Mouse (Mus musculus) urinary bladder, postnatal 25 days (tissue): ENCODE results near the gene Bcl2.
"Not testable (repeated sequence)": the region's sequence is repeated elsewhere in the genome, so short reads cannot be mapped to it uniquely, and the experiment has no call there.

Experiments used
- DNase-seq: peaks from one replicate; pipeline ENCODE4 v3.0.0; 2022; ENCODE audit warnings: low spot score

The Bcl2 gene

DNA sequence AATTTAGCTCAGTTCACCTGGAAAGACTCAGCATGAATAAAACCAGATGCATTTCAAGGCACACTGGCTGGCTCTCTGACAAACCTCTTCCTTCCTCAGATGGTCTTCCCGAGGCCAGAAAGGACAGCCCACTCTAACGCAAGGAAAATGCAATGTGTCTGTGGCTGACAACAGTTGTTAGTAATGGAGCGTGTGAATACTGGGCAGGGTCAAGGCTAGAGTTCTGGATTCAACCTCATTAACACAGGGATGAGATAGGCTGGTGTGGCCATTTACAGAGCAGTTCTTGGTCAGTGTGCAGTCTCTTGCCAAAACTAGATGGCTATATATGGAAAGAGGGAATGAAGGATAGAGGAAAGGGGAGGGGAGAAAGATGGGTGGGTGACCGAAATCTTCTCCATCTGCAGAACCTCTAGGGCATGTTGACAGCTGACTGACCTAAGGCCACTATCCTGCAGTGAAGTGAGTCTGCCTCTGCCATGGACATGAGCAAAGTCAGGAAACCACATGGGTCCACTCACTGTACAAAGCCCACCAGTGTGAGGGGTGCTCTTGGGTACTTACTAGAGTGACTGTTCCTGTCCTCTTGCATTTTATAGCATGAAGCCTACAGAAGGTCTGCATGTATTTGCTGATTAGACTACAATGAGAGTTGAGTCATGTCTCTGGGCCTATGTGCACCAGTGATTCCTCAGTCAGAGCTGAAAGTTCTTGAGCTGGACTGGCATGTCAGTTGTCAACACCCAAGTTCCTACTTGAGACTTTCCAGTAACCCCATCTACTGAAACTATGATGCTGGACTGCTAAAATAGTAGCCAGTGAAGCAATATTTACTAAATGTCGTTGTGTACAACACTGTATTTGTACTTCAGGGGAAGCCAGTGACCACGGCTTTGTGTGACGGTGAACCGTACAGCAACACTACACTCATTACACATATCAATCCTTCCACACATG lies 159.9 kb downstream of the Bcl2 start:
- no peak for DNase-seq

DNA sequence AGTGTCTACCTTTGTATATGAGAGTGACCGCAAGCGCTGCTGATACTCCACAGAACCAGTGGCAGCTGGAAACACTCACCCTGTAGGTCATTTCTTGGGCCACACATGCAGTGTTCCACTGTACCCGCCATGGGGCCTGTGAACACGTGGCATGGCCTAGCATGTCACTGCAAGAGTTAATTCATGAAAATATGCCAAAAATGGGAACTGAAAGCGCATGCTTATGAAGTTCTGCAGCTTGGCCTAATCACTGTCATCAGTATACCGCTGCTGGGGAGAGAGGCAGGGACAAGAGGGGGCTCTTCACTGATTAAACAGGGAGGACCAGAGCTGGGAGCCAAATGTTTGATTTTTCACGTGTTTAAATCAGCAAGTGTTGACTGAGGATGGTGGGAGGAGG lies 161.2 kb downstream of the Bcl2 start:
- DNase-seq, result no peak

DNA sequence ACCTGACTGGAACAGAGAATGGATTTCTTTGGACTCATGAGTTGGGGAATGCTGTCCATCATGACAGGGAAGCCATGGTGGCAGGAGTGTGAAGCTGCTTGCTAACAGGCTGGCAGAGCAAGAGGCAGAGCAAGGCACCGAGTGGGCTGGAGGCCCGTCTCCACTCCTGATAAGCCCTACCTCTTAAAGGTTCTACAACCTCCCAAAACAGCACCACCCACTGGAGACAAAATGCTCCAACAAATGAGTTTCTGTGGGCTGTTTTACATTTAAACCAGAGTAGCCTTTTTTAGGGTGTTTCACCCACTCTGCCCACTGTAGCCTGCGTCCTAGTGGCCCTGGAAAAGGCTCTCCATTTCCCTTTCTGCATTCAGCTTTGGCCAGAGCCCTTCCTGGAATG lies 163.5 kb downstream of the Bcl2 start:
- DNase-seq, result no peak

DNA sequence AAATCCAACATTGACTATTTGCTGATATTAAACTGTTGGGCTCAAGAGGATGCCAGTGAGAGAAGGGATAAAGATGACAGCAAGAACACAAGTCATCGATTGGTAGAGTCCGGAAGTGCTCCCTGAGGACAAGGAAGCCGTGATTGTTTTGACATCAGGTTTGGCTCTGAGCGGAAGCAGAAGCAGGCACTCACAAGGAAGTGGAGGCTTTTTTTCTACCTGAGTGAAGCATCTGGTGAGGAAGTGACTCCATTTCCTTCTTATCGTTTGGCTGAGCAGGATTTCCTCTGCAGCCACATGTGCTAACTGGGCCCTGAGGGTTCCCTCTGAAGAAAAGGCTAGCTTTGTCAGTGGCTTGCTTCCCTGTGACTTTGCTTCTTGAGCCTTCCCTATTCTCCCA lies 165.0 kb downstream of the Bcl2 start:
- no peak for DNase-seq

DNA sequence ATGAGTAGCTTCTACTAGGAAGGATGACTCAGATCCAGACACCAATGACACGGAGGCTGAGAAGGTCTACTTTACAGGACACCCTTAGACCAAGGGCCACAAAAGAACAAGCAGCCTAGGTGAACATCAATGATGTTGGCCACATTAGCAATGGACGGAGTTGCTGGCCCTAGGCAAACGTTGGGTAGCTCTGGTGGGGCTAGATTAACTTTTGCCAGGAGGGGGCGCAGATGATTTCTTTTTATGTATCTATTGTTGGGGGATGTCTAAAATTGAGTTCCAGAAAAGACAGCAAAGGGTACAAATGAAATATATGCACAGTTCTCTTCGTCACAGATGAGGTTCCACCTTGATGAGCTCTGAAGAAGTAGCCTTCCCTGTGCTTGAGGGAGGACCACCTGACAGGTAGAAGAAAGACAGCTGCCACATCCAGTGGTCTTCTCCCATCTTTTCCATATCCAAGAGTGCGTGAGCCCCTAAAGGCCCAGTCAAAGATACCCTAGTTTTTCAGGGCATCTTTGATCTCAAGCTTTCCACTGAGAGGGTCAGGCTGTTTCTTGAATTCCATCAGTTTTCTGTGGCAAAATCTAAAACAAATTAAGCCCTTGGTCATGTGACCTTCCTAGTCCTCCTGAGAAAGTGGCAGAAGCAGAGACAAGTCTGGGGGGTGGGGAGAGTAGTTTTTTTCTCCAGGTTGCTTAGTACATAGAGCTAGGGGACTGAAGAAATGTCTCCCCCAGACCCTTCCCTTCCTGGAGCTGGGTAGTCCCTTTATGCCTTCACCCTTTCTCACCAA lies 169.1 kb downstream of the Bcl2 start:
- DNase-seq, result peak; percentile 49

DNA sequence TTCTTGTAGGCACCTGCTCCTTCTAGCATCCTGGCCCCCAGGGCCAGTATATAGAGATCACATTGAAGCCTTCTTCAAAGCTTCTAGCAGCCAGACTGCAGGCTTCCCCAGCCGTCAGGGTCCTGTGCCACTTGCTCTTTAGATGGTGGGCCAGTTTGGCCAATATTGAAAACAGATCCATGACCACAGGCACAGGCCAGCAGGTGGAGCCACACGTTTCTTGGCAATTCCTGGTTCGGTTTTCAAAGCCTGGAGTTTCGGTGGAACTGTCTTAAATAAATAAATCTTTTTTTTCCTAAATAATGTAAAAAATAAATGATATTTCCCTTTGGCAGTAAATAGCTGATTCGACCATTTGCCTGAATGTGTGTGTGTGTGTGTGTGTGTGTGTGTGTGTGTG lies 171.3 kb downstream of the Bcl2 start:
- DNase-seq, result peak; percentile 29

DNA sequence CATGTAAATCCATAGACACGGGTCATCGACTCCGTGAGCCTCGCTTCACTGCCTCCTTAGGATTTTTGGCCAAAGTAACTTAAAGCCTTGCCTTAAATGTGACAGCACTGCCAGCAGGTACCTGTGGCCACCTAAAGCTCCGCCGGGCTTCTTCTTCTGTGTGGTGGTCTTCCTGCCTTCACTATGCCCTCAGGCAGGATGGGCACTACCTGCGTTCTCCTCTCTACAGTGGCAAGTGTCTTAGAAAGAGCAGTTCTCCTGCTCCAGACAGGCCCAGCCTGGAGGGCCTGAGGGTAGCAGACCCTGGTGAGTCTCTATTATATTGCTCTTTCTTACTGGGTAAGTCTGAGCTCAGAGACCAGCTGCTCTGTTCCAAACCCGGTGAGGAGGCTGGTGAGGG lies 172.2 kb downstream of the Bcl2 start:
- DNase-seq, result no peak

DNA sequence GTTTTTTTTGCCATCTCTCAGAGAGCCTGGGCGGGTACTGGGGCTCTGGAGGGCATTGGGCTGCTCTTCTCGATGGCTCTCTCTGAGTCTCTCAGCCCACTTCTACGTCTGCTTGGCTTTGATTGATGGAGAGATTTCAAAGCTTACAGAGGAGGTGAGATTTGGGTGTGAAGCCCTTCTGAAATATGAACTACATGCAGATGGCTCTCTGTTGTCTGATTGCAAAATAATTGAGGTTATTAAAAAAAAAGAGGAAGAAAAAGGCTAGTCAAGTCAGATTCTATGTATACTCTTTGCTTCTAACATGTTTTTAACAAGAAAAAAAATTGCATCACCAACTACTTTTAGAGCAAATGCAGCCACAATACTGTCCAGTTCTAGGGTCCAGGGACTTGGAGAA lies 173.9 kb downstream of the Bcl2 start:
- DNase-seq, result no peak

DNA sequence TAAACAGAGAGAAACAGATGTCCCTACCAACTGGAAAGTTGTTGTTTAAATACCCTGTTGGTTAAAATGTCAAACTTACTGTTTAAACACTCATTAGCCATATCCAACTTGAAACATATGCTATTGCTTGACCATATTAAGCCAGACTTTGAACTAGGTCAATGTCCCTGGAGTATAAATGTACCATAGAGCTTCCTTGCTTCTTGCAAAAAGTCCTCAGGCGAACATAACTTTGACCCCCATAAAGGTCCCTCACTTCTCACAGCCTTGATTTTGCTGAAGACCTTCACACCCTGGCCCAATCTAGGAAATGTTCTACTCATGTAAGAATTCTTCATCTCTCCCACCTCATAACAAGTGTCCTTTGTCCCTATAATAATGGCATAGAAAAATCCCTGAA lies 175.0 kb downstream of the Bcl2 start:
- DNase-seq, result no peak

DNA sequence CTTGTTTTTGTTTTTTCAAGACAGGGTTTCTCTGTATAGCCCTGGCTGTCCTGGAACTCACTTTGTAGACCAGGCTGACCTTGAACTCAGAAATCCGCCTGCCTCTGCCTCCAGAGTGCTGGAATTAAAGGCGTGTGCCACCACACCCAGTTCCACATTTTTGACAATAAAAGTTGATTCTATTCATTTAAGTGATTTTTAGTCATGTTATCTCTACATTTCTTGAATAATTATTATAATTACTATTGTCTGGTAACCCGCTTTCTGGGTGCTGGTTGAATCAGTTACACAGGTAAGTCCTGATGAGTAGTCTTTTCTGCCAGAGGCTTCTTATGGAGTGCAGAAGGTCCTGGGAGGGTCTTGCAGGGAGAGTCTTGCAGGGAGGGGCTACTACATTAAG lies 179.2 kb downstream of the Bcl2 start:
- not testable (repeated sequence) for DNase-seq

DNA sequence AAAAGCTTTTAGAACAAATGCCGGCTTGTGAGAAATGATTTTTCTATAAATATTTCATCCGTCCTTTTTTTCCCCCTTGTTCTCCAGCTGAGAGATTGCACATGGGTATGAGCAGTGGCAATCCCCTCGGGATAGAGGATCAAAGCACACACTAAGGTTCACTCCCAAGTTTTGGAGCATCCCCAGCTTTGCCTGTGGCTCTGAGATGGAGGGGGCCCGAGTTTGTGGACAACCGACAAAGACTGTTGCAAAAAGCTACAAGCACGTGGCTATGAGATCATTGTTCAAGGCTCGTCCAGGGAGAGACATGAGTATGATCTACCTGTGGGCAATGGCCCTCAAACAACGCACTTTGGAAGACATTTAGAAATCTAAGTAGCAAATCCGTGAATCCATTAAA lies 184.5 kb downstream of the Bcl2 start:
- no peak for DNase-seq

DNA sequence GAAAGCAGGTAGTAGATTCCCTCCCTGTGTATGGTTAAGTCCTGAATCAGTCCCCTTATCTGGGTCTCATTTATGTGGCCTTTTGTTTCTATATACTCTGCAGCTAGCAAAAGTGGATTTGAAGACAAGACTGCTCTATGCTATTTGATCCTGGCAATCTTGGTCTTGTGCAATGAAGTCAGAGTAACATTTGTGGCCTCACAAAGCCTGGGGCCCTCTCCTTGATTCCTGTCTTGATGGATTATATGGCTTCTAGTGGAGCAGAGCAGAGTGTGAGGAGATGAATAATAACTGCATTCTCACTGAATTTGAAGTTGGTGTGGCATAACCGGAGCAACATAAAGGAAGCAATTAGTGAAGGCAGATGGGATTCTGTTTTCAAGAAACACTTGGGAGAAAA lies 186.5 kb downstream of the Bcl2 start:
- no peak for DNase-seq

DNA sequence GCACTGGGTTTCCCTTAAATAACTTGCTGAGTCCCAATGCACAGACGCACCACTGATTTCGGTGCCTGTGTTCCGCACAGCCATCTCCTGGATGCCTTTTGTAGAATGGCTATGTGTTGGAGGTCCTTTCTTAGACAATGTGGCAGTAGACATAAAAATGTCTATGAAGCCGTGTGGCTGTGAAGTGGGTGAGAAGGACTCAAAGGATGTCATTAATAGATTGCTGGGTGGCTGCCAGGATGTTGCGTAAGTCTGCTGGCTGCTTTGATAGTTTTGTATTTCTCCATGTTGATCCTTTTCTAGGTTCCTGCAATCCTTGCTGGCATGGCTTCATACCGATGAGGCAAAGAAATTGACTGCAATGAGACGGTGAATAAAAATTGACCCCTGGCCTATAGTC lies 187.3 kb downstream of the Bcl2 start:
- peak; percentile 13 for DNase-seq

DNA sequence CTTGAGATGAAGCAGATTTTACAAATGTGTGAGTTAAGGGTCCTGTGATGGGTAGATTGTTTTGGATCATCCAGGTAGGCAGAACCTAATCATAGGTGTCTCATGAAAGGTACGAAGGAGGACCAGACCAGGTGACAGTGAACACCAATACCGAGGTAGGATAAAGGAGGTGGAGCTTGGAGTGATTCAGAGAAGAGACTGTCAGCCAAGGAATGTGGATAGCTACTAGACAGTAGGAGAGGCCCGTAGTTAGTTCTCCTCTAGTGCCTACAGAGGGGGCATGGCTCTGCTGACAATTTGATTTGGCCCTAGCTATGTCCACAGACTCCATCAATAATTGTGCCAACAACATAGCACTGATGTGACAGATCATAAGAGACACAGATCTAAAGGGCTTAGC lies 188.0 kb downstream of the Bcl2 start:
- no peak for DNase-seq

DNA sequence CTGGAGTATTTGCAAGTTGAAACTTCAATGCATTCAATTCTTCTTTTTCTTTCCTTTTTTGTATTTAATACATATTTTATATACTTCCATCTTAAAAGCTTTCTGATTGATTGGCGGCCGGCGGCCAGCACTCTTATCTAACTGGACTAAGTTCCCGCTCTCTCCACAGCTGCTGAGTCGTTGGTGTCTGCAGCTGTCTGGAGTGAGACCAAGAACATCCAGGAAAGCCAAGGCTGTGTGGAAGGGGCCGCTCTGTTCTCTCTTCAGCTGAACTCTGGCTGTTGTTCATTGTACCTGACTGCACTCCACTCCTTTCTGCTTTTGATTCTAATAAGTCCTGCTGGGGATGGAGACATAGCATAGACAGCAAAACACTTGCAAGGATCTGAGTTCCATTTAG lies 190.3 kb downstream of the Bcl2 start:
- DNase-seq, result no peak

DNA sequence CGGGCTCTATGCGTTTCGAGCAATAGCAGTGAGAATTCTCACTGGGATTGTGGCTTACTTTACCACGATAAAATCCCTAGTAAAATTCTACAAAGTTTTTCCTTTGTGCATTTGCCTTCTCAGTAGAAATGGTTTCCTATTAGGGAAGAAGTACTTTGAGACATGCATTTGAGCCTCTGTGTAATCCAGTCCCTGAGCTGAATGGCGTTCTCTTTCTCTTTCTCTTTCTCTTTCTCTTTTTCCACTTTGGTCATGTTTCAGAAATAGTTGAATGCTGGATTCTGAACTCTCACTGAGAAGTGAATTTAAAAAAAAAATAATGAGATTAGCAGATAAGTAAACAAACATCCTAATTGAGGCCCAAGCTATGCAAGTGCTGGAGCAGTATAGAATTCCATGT lies 191.1 kb downstream of the Bcl2 start:
- no peak for DNase-seq

DNA sequence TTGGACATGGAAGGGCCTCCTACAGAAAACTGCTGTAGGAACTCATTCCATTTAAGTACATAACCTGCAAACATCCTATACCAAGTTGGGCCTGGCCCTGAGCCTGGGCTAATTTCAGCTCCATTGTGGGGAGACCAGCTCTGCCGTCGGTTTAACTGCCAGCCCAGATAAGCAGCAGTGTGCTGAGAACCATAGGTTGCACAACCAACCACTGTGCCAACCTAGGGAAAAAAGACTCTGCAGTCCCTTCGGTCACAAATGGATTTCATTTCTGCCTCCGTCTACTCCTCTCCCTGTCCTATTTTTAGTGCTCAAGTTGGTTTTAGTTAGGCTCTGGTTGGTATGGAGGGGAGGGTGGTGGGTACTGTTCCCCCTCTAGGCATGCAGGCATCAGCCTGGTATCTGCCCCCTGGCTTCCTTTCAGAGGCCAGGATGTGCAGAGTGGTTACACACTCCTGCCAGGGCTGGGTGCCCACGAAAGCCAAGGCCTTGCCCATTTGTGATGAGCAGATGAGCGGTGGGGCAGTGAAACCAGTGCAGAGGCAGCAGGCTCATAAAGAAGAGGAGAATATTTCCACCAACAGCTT lies 196.4 kb downstream of the Bcl2 start:
- no peak for DNase-seq

DNA sequence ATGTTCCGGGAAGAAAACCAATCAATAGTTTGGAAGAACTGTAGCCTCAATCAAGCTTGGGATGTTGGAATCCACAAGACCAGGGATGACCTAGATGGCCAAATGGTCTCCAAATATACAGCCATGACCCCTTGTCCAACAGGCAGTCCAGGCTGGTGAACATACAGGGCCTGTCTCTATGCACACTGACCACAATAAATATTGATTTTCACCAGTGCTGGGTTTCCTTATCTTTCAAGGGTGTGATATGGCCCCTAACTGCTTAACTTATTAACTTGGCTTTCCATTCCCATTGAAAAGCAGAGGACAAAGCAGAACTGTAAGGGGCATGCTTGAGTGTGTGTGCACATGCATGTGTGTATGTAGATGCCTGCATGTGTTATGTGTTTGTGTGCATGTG lies 197.0 kb downstream of the Bcl2 start:
- no peak for DNase-seq

DNA sequence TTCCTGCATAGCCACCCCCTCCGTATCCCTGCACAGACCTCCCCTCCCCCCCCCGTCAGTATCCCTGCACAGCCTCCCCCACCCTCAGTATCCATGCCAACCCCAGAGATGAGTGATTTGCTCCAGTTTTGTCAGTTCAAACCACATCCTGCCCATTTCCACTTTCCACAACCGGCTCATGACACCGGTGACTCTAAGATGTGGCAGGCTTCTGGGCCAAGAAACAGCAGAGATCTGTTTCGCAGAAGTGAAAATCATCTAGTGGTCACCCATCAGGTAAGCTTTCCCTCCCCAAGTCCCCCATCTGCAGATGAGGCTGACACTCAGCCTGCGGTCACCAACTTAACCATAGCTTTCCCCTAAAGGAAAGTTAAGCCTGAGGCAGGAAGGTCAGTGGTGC lies 198.5 kb downstream of the Bcl2 start:
- no peak for DNase-seq

DNA sequence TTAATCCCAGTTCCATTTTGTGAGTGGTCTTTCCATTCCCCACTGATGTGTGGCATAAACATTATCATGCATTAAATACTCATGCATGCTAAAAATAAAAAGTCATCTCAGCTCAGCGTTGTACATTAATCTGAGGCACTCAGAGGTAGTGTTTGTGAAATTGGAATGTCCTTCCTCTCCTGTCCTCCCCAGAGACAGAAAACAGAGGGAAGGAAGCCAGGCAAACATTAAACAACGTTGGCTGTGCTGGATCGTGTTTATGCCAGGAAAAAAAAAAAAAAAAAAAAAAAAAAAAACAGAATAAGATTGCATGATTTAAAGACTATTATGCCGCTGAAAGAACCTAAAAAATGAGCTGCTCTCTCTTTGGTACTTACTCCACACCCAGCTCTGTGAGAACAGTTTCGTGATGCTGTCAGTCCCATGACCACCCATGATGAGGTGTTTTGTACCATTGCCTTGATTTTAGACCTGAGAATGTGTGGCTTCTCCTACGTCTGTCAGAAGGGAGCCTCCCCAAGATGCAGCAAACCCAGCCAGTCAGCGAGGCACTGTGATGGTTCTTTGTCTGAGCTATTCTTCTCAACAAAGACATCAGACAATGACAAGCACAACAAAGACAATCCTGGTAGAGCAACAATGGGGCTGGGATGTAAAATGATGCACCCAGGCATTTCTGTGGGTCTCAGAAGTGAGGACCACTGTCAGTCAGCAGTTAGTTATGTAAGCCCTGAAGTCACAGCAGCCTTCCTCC lies 200.0 kb downstream of the Bcl2 start:
- DNase-seq, result no peak

DNA sequence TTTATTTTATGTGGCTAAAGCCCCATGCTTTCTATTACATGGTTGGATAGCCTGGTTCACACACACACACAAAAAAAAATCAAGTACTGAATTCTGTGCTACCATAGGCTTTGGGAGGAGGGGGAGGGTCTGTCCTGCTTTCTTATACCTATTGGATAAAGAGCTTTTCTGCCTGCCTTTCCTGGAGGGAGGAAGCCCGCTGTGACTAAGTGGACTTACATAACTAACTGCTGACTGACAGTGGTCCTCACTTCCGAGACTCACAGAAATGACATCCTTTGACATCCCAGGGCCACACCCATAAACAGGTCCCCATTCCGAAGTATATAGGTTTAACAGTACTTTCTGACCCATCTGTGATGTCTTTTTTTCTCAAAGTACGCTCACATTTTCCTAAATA lies 200.6 kb downstream of the Bcl2 start:
- no peak for DNase-seq

DNA sequence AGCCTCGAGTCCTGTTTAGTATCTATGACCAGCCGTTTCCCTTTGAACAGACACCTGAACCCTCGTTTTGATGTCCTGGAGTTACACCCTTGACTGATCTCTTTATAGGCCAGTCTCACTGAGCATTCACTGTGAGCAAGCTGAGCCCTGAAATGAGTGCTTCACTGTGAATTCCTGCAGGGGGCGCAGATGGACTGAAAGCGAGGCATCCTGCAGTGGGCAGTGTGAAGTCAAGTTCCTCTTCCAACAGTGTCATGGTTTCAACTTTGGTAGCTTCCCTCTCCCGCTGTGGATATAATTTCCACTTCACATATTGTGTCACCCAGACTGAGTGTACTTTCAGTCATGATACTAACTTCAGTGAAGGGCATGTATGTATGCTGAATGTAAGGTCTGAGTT lies 202.5 kb downstream of the Bcl2 start:
- DNase-seq, result peak; percentile 59
